Mouse (Mus musculus): ENCODE data around the gene Dna2. TPM values are rescaled to one million over a fixed set of nuclear protein-coding genes. Genes with fewer than 3 reads are reported as not detected.
"Not testable (repeated sequence)": the region's sequence is repeated elsewhere in the genome, so short reads cannot be mapped to it uniquely, and the experiment has no call there.

The Dna2 gene
- polyA plus RNA-seq (2021), result 8.3 TPM

- no peak for TF ChIP-seq CTCF (IDR thresholded peaks at IDR 0.05)
- no peaks in the 10 kb centered on the region for H3K27me3 ChIP-seq
- POLR2A ChIA-PET, result interaction anchor here (1.3 kb wide), 1 partner anchor 60 kb away, joined by 3 read pairs; no protein-coding TSS in a partner anchor
- DNase-seq (ENCODE audit: low read depth, low spot score) (peak; percentile 19), ATAC-seq (peak; percentile 88)
- CTCF ChIA-PET, result no interaction called here
- in situ Hi-C loops (cut with MboI; ENCODE audit: low pct_unique_long_range_greater_than_20kb), result no loop called here
These were observed at the start of gene Dna2 for GRCm38 (mm10) chr10:62946738-62947471. Gene Dna2, plus strand, starts transcription at chr10:62947026.

GRCm38 (mm10) chr10:62897437-62897836 lies 49.4 kb upstream of the Dna2 start:
- no peak for DNase-seq (ENCODE audit: low read depth, low spot score)
- no peaks in the 10 kb centered on the region for H3K27me3 ChIP-seq
- in situ Hi-C loops (cut with MboI; ENCODE audit: low pct_unique_long_range_greater_than_20kb), result no loop called here
- CTCF ChIA-PET, result no interaction called here
- ATAC-seq, result no peak
- POLR2A ChIA-PET, result no interaction called here
- TF ChIP-seq CTCF (IDR thresholded peaks at IDR 0.05), result no peak

DNA sequence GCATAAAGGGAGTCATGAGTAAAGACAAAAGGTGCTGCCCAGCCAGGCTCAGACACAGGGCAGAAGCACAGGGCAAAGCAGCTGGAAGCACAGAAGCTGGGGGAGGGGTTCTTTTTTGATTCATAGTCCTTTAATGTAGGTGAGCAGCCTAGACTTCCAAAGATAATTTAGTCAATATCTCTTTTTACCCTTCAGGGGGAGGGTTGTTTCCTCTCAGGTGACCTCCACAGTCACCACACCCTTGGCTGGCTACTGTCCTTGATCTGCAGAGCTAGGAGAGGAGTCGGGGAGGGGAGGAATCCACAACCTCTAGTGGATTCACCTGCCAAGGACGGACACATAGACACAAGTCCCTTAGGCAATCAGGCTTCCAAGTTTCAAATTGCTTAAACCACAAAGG lies 48.8 kb upstream of the Dna2 start:
- ChIA-PET CTCF (no interaction called here), POLR2A (no interaction called here)
- in situ Hi-C loops (cut with MboI; ENCODE audit: low pct_unique_long_range_greater_than_20kb), result no loop called here
- TF ChIP-seq CTCF (IDR thresholded peaks at IDR 0.05), result no peak
- no peaks in the 10 kb centered on the region for H3K27me3 ChIP-seq
- ATAC-seq, result no peak
- no peak for DNase-seq (ENCODE audit: low read depth, low spot score)

DNA sequence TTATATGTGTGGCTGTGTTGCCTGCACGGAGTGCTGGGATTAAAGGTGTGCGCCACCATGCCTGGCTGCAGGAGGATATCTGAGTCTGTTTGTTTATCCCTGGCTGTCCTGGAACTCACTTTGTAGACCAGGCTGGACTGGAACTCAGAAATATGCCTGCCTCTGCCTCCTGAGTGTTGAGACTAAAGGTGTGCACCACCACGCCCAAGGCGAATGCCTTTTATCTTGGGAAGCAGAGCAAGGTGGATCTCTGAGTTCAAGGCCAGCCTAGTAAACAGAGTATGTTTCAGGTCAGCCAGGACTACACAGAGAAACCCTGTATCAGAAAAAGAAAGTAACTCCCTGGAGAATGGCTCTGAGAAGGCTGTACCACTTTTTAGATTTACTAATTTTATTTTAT lies 46.7 kb upstream of the Dna2 start:
- in situ Hi-C loops (cut with MboI; ENCODE audit: low pct_unique_long_range_greater_than_20kb), result no loop called here
- CTCF ChIA-PET, result no interaction called here
- DNase-seq (ENCODE audit: low read depth, low spot score) (no peak), ATAC-seq (no peak)
- no peaks in the 10 kb centered on the region for H3K27me3 ChIP-seq
- TF ChIP-seq CTCF (IDR thresholded peaks at IDR 0.05), result no peak
- POLR2A ChIA-PET, result no interaction called here

DNA sequence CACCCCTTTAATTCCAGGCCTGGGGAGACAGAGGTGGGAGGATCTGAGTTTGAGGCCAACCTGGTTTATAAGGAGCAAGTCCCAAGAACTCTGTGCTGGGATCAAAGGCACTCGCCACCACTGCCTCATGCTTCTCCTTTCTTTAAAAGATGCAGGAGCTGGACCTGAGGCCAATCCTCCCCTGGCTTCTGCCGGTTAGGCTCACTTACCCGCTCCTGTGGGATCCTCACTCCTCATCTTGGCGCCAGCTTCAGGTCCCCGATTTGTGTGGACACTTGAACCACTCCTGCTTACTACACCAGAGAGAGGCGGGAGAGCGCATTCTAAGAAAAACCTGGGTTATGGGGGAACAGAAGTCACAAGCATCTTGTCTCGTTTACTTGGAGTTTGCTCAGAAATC lies 45.0 kb upstream of the Dna2 start:
- in situ Hi-C loops (cut with MboI; ENCODE audit: low pct_unique_long_range_greater_than_20kb), result no loop called here
- ATAC-seq (no peak), DNase-seq (ENCODE audit: low read depth, low spot score) (no peak)
- CTCF ChIA-PET, result interaction anchor here (0.8 kb wide), 1 partner anchor 12 kb away, joined by 4 read pairs; no protein-coding TSS in a partner anchor
- TF ChIP-seq CTCF (IDR thresholded peaks at IDR 0.05), result no peak
- POLR2A ChIA-PET, result no interaction called here
- peaks cover 4% of the 10 kb centered on the region for H3K27me3 ChIP-seq

DNA sequence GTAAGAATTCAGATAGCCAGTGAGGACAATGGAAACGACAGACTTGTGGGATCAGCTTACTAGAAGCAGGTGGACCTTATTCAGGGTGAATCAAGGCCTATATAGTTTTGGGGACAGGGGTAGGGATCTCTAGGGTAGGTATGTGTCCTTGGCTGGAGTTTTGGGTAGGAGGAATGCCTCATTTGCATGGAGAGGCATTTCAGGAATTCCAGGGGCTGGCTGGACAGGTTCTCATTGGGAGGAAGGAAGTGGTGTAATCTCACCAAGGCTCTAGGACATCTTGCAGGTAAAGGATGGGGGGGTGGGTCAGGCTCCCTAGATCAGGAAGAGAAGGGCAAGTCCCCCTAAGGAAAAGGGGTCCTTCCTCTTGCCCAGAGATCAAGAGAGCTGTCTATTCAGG lies 44.0 kb upstream of the Dna2 start:
- peaks cover 4% of the 10 kb centered on the region for H3K27me3 ChIP-seq
- TF ChIP-seq CTCF (IDR thresholded peaks at IDR 0.05), result no peak
- ATAC-seq (no peak), DNase-seq (ENCODE audit: low read depth, low spot score) (no peak)
- ChIA-PET POLR2A (interaction anchor here (0.6 kb wide), 1 partner anchor 198 kb away, joined by 4 read pairs; no protein-coding TSS in a partner anchor), CTCF (no interaction called here)
- in situ Hi-C loops (cut with MboI; ENCODE audit: low pct_unique_long_range_greater_than_20kb), result no loop called here

DNA sequence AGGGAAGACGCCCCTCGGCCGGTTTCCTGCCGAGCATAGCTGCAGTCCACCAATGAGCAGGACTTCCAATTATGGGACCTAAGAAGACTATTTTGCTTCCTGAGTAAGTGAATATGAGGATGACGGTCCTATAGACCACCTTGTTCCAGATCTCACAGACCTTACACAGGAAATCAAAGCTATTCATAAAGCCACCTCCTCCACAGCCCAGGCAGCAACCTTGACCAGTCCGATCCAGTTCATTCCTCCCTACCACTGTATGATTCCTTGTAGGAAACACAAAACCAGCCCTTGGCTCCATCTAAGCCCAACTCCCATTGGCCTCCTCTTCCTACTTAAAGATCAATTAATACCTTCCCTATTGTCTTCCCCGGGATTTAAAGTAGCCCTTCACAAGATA lies 40.5 kb upstream of the Dna2 start:
- no peak for DNase-seq (ENCODE audit: low read depth, low spot score)
- in situ Hi-C loops (cut with MboI; ENCODE audit: low pct_unique_long_range_greater_than_20kb), result no loop called here
- peaks cover 4% of the 10 kb centered on the region for H3K27me3 ChIP-seq
- CTCF ChIA-PET, result no interaction called here
- ATAC-seq, result no peak
- POLR2A ChIA-PET, result no interaction called here
- no peak for TF ChIP-seq CTCF (IDR thresholded peaks at IDR 0.05)

DNA sequence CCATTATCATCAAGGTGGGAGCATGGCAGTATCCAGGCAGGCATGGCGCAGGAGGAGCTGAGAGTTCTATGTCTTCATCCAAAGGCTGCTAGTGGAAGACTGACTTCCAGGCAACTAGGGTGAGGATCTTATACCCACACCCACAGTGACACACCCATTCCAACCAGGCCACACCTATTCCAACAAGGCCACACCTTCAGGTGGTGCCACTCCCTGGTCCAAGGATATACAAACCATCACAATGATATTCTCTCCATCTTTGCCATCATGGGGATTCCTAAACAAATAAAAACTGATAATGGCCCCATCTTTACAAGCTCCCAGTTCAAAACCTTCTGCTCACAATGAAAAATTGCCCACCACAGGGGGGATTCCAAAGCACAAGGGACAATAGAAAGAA lies 37.9 kb upstream of the Dna2 start, which contains the start of gene Tet1:
Gene Tet1 (minus strand): TSS at position 101 of the 400 bp plus-strand sequence.
- CTCF ChIA-PET; DNase-seq (ENCODE audit: low read depth, low spot score); POLR2A ChIA-PET; H3K27me3 ChIP-seq; in situ Hi-C loops (cut with MboI; ENCODE audit: low pct_unique_long_range_greater_than_20kb); ATAC-seq: not testable (repeated sequence)

GRCm38 (mm10) chr10:62911120-62911519 lies 35.7 kb upstream of the Dna2 start:
- no peak for DNase-seq (ENCODE audit: low read depth, low spot score)
- no peak for ATAC-seq
- no peak for TF ChIP-seq CTCF (IDR thresholded peaks at IDR 0.05)
- ChIA-PET POLR2A (interaction anchor here (0.9 kb wide), 1 partner anchor 74 kb away, joined by 3 read pairs; no protein-coding TSS in a partner anchor), CTCF (no interaction called here)
- in situ Hi-C loops (cut with MboI; ENCODE audit: low pct_unique_long_range_greater_than_20kb), result no loop called here
- H3K27me3 ChIP-seq, result peaks cover 10% of the 10 kb centered on the region

GRCm38 (mm10) chr10:62918985-62919384 lies 27.8 kb upstream of the Dna2 start:
- ATAC-seq (no peak), DNase-seq (ENCODE audit: low read depth, low spot score) (no peak)
- POLR2A ChIA-PET, result no interaction called here
- in situ Hi-C loops (cut with MboI; ENCODE audit: low pct_unique_long_range_greater_than_20kb), result no loop called here
- H3K27me3 ChIP-seq, result peaks cover 4% of the 10 kb centered on the region
- CTCF ChIA-PET, result no interaction called here
- TF ChIP-seq CTCF (IDR thresholded peaks at IDR 0.05), result no peak

GRCm38 (mm10) chr10:62919925-62920765 lies 26.7 kb upstream of the Dna2 start, which contains the start of gene Slc25a16:
Gene Slc25a16, plus strand, starts transcription at chr10:62920633.
- peak; percentile 79 for ATAC-seq
- peaks cover 2% of the 10 kb centered on the region for H3K27me3 ChIP-seq
- ChIA-PET POLR2A (interaction anchor here (1.3 kb wide), 1 partner anchor 49 kb away, joined by 3 read pairs; no protein-coding TSS in a partner anchor), CTCF (no interaction called here)
- peak; percentile 27 for DNase-seq (ENCODE audit: low read depth, low spot score)
- in situ Hi-C loops (cut with MboI; ENCODE audit: low pct_unique_long_range_greater_than_20kb), result no loop called here
- no peak for TF ChIP-seq CTCF (IDR thresholded peaks at IDR 0.05)
